Mouse (Mus musculus) spleen, adult 2 months (tissue): ENCODE results near the gene Gm11639.

ENCODE experiments used
- CTCF ChIP-seq: fragments of 200-500 bp; IDR thresholded peaks from 2 replicates; pipeline ENCODE4 v1.5.1; 2011; ENCODE audit warnings: mild to moderate bottlenecking, inconsistent platforms; ENCODE audit not compliant: insufficient read depth, insufficient read length, insufficient replicate concordance; ENCODE audit errors: extremely low read depth
- POLR2A ChIP-seq: fragments of 200-500 bp; IDR thresholded peaks from 2 replicates; pipeline ENCODE4 v1.6.1; 2011; ENCODE audit warnings: low read depth, low read length, inconsistent platforms

GRCm38 (mm10) chr11:105155915-105156314, 470.4 kb downstream of the Gm11639 start:
- TF ChIP-seq POLR2A: no peak
- no peak for TF ChIP-seq CTCF
